Mouse (Mus musculus) MN1 (cell line): ENCODE data around the gene Acap2.

ENCODE experiments used
- DNase-seq: peaks from one replicate; pipeline ENCODE4 v3.0.0-alpha.2; 2016; ENCODE audit warnings: low spot score

Gene Acap2

GRCm38 (mm10) chr16:31200790-31201567, at the start of gene Acap2:
Acap2 (minus strand) TSS chr16:31201245.
- peak; percentile 95 for DNase-seq

GRCm38 (mm10) chr16:31249401-31249800, 48.4 kb upstream of the Acap2 start:
- no peak for DNase-seq

- no peak for DNase-seq
Measured at GRCm38 (mm10) chr16:31248717-31249116, 47.7 kb upstream of the Acap2 start.

- no peak for DNase-seq
Measured at GRCm38 (mm10) chr16:31247442-31247841, 46.4 kb upstream of the Acap2 start.

GRCm38 (mm10) chr16:31244053-31244452, 43.0 kb upstream of the Acap2 start:
- no peak for DNase-seq

GRCm38 (mm10) chr16:31241433-31241832, 40.4 kb upstream of the Acap2 start:
- DNase-seq, result no peak

GRCm38 (mm10) chr16:31240569-31240968, 39.5 kb upstream of the Acap2 start:
- no peak for DNase-seq

GRCm38 (mm10) chr16:31238281-31238680, 37.2 kb upstream of the Acap2 start:
- no peak for DNase-seq

GRCm38 (mm10) chr16:31235457-31236310, 34.6 kb upstream of the Acap2 start:
- no peak for DNase-seq

GRCm38 (mm10) chr16:31234808-31235456, 33.9 kb upstream of the Acap2 start:
- no peak for DNase-seq

- no peak for DNase-seq
Measured at GRCm38 (mm10) chr16:31234356-31234755, 33.3 kb upstream of the Acap2 start.

GRCm38 (mm10) chr16:31233541-31234339, 32.7 kb upstream of the Acap2 start:
- DNase-seq, result peak; percentile 85

GRCm38 (mm10) chr16:31233167-31233498, 32.1 kb upstream of the Acap2 start:
- DNase-seq, result no peak

- DNase-seq, result no peak
Measured at GRCm38 (mm10) chr16:31232491-31233166, 31.6 kb upstream of the Acap2 start.

GRCm38 (mm10) chr16:31231591-31231990, 30.5 kb upstream of the Acap2 start:
- no peak for DNase-seq

- no peak for DNase-seq
Measured at GRCm38 (mm10) chr16:31227746-31228145, 26.7 kb upstream of the Acap2 start.

- no peak for DNase-seq
Measured at GRCm38 (mm10) chr16:31215271-31215670, 14.2 kb upstream of the Acap2 start.

- DNase-seq, result no peak
Measured at GRCm38 (mm10) chr16:31213463-31213862, 12.4 kb upstream of the Acap2 start.

- peak; percentile 33 for DNase-seq
Measured at GRCm38 (mm10) chr16:31211503-31211902, 10.5 kb upstream of the Acap2 start.

- DNase-seq, result no peak
Measured at GRCm38 (mm10) chr16:31210453-31210852, 9.4 kb upstream of the Acap2 start.

- no peak for DNase-seq
Measured at GRCm38 (mm10) chr16:31209911-31210310, 8.9 kb upstream of the Acap2 start.
